Mouse (Mus musculus) left cerebral cortex, adult 8-10 months (tissue): ENCODE data around the gene 4933414I15Rik. TPM values are rescaled to one million over a fixed set of nuclear protein-coding genes. Genes with fewer than 3 reads are reported as not detected.

Experiments
- DNase-seq, 2 experiments: peaks; one replicate each; pipeline ENCODE4 v3.0.0; 2022; ENCODE audit warnings: low spot score in 2 of 2
- total RNA-seq, 4 experiments: library from RNA; stranded (reverse); gene quantifications; 2 replicates each; pipeline ENCODE4 v1.2.4; 2022

The 4933414I15Rik gene
- not detected for total RNA-seq

DNA sequence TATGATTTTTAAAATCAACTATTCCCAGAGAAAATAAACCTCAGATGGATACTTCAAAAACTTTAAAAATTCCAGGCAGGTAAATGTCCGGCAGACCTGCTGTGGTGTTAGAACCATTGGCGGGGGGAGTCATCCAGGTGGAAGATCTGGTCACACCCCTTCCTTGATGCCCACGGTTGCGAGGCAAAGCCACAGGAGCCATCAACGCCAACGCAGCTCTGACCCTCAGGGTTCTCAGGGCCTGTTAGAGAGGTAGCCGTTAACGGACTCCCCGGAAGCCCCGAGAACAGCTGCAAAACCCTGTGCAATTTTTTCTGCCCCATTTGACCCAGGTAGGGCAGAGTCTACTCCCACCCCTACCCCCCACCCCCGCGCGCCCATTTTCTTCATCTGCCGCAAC is at the start of gene 4933414I15Rik:
TSS of gene 4933414I15Rik (minus strand) at position 260 of the 400 bp plus-strand sequence.
- no peak for DNase-seq

DNA sequence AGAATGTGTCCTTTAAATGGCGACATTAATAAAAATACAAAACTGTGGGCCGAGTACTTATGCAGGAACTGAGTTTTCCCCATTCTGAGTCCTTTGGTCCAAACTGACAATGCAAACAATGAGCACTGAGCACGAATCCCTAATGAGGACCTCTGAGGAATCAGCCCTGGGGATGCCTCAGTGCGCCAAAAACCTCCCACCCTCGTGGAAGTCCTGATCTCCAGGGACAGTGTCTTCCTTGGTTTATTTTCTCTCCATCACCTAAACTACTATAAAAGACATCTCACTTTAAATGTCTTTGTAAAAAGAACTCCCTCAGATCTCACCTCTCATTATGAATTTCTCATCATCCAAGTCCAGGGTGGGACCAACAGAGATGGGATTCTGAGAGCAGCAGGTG is 38.1 kb upstream of the 4933414I15Rik start, which contains the start of gene Olfr1377:
TSS of gene Olfr1377 (plus strand) at position 301 of the 400 bp plus-strand sequence.
- no peak for DNase-seq

DNA sequence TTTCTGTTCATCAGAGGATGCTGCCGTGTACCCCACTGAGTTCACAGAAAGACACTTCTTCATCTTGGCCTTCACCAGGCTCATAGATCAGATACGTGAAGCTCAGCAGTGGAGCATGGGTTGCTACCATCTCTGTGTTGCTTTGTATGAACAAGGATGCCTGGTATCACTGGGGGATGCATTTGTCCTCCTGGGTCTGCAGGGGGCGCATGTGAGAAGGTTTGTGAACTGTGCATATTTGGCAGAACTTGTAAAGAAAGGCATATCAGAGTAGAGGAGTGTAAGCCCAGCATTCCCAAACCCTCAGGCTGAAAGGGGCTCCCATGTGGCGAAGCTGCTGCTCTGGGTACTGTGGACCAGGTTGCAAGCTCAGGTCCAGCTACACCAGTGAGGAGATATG is 33.7 kb upstream of the 4933414I15Rik start:
- DNase-seq = no peak

DNA sequence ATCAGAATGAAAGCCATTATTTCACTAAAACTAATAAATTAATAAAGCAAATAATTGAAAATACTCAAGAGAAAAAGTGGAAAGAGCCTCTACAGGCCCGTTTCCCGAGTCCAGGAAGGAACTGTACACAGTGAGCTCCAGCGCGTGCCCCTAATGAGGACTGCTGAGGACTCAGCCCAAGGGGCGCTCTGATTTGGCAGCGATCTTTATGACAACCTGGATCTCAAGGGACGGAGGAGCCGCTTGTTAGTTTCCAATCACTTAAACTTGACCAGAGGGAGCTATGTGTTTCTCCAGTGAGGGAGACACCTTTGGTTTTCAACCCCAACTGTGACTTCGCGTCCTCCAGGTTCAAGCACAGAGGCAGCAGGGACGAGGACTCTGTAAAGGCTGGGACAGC is 22.7 kb upstream of the 4933414I15Rik start, which contains the start of gene Olfr1378:
TSS of gene Olfr1378 (plus strand) at position 301 of the 400 bp plus-strand sequence.
- DNase-seq = no peak

DNA sequence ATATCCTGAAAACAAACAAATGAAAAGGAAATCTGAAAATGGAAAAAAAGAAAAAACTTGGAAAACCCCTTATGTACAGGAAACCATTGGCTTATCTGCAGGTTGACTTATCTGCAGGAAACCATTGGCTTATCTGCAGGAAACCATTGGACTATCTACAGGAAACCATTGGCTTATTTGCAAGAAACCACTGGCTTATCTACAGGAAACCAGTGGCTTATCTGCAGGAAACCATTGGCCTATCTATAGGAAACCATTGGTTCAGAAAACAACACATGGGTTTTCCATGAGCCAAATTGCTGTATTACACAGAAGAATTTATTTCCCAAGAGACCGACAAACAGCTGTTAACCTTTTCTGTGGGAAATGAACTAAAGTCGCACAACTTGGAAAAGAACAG is 21.3 kb upstream of the 4933414I15Rik start:
- no peak for DNase-seq

DNA sequence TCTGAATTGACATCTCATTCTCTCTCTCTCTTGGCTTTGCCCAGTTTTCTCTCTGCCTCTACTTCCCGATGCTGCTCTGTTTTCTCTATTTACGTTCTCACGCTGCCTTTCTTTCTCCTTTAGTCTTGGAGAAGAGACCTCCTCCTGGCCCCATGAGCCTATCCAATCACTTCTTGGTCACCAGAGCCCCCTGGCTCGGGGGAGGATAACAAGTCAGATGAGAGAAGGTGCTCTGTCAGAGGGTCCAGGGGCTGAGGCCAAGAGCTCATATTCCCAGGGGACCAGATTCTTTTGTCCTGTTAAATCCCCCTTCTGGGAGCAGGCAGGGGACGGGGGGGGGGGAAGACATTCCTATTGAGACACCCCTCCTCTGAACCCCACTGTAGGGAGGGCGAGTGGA is 10.1 kb upstream of the 4933414I15Rik start, which contains the start of gene Prop1:
TSS of gene Prop1 (minus strand) at position 101 of the 400 bp plus-strand sequence.
- no peak for DNase-seq

DNA sequence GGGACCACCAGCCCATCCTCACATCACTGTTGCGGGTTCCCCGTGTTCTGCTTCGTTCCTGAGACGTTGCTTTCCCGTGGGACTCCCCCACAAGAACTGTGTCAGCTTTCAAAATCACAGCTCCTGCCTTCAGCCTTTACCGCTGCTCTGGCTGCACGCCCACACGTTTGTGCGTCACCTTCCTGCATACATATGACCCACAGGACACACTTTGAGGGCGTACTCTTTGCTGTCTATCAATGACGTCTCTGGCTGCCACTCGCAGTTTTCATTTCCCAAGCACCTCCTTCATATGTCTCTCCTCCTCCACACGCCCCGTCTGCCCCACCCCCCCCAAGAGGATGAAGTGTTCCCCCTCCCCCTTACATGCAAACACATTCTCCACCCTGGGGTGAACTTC is 8.7 kb upstream of the 4933414I15Rik start:
- peak in 1 of 2 experiments; percentile 49 for DNase-seq

DNA sequence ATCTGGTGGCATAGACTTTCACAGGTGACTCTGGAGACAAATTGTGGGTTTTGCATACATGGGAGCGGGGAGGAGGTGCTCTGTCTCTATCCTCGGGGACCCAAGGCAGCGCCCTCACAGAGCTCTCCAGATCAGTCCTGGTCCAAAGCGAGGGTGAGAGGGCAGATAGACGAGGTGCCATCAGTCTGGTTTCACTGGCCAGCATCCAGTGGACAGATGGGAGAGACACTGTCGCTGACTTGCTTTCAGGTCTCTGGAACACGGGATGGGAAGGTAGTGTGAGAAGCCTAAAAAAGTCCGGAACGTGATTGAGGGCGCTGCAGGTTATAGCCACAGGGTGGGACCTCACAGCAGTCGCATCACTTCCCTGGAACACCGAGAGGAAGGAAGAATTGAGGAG is 1.2 kb downstream of the 4933414I15Rik start:
- no peak for DNase-seq

DNA sequence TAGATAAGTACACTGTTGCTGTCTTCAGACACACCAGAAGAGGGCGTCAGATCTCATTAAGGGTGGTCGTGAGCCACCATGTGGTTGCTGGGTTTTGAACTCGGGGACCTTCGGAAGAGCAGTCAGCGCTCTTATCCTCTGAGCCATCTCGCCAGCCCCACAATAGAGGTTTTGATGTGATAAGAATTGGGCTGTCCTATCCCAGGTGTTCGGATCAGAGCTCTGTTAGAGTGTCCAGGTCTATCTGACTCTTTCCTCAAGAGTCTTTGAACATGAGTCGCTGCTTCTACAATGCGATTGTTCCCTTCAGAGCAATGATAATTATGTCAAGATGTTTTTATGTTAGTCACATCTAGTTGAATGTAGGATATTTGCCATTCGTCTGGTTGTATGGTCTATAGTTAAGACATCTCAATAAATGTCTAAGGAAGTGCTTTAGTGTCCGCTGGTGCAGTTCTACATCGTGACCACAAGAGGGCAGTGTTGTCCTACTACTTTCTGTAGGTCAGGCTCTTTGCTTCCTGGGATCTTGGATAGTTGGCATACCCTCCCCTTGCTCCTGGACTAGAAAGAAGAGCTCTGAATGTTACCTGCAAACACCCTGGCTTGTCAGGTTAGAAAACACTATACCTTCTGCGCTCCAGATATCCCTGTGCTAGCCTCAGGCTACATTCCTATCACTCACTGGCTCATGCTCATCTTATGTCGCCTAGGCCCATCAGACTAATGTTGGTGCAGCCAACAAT is 3.8 kb downstream of the 4933414I15Rik start:
- DNase-seq = no peak

DNA sequence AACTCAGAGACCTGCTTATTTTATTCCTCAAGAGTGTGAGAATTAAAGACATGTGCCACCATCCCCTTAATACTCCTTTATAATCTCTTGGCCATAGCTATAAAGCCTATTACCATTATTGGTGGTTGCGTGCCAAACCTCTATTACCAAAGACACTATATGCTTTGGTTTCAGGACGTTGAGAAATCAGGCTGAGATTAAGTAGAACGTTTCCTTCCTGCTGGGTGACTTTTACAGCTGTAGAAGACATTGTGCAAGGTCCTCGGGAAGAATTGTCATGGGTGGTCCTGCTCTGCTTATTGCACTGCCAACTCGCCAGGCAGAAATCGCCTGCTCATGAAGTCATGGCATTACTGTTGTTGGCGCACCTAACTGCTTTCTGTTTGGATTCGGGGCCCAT is 5.1 kb downstream of the 4933414I15Rik start:
- no peak for DNase-seq

DNA sequence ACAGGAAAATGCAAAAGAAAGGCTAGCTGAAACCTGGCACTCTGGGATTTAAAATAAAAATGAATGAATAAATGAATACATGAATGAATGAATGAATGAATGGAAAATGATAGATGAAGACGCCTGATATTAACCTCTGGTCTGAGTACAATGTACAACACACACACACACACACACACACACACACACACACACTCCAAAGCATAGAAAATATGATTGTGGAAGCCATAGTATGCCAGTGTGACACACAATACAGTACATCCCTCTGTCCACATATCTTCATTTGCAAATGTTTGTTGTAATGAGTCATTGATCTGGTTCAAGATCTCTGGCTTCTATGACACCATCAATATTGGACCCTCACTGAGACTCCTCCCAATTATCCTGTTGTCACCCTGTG is 11.5 kb downstream of the 4933414I15Rik start:
- DNase-seq = no peak

DNA sequence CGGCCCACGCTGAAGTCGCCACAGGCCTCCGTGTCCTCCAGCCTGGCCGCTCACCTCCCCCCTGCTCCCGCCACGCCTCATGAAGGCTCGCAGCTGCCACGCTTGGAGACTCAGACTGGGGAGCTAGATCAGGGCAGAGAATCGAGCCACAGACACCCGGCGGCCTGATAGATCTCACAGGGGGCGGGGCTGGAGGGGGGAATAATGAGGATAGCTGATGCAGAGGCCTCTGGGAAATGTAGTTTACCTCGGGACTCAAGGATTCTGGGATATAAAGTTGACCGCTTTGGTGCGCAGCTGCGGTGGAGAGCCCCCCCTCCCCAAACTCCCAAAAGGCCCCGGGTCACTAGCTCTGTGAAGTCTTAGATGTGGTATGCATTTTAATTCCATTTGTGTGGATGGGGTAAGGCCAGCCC is 12.1 kb downstream of the 4933414I15Rik start, which contains the start of gene Zfp354b:
TSS of gene Zfp354b (minus strand) at position 183 of the 416 bp plus-strand sequence.
- DNase-seq = peak; percentile 61 to 91

DNA sequence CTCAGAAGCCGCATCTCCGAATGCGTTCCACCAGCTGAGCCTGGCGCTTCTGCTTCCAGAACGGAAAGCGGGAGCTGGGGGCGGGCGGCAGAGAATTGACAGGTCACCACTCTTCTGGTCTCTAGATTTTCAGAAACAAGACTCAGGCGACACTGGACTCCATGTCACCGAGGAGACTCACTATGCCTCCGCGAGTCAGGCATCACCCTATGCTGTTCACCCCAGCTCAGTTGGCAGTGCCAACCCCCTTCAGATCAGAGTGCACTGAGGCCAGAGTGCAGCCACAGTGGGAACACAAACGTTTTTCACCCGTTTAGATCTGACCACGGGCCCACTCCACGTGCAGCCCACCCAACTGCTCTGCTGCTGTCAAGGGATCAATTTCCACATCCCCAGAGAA is 12.5 kb downstream of the 4933414I15Rik start:
- DNase-seq = no peak

DNA sequence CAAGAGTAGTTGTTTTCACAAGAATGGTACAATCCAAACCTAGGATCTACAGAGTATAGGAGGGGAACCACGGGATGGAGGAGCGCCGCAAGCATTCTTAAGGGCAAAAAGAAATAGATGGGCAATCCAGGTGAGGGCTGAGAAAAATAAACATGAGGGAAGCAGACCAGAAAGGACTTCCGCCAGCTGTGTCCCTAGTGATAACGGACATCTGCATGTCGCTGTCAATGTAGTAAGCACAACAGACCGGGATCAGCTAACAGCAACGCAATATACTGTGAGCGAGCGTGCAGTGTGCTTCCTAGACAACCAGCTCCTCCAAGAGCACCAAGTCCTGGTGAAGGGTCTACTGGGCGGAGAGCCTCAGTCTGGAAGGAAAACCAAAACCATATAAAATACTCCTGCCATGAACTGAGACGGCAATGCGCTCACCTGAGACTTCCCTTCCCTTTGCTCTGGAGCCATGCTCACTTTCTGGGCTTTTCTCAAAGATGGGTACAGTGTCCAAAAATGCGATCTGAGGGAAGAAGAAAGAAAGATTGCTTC is 13.0 kb downstream of the 4933414I15Rik start:
- DNase-seq = no peak

DNA sequence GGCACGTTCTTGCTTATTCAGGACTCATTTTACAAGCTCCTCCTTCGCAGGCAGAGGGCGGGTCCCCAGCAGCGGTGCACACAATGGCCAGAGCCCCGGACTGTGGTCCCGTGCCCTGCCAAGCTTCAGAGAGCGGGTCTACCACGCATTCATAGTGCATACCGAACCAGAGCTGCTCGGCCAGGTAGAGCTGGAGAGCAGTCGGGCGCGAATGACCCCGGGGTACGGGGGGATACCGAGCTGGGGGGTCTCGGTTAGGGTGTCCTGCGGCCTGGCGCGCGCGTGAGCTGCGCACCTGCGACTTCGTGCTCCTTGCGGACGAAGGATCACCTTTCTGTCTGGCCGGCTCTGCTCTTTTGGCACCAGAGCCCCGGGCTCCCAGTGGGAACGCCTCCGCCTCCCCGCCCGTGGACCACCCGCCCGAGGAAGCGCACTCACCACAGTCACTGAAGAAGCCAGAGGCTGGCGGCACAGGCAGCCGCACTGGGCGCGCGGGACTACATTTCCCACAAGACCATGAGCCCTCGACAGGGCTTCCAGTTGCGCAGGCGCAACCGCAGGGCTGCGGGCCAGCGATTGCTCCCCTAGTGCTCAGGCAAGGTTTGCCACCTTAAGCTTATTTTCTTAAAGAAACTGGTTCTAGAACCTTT is 27.8 kb downstream of the 4933414I15Rik start, which contains the start of gene Zfp2:
TSS of gene Zfp2 (minus strand) at position 495 of the 650 bp plus-strand sequence.
- DNase-seq = peak; percentile 80 to 93

DNA sequence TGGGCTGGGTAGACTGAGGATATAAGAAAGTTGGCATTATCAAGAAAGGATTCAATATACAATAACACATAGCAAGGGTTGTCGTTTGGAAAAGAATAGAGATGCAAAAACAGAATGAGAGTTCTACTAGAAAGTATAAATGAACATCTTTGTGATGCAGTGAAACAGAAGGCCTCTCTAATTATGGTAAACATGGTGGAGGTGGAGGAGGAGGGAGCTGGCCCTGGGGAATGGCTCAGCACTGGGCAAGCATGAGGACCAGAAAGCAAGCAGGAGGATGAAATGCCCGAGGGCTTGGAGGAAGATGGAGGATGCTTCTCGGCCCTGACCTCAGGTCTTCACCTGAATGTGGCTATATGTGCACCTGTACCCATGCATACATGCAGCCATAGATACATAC is 29.1 kb downstream of the 4933414I15Rik start:
- DNase-seq = no peak

DNA sequence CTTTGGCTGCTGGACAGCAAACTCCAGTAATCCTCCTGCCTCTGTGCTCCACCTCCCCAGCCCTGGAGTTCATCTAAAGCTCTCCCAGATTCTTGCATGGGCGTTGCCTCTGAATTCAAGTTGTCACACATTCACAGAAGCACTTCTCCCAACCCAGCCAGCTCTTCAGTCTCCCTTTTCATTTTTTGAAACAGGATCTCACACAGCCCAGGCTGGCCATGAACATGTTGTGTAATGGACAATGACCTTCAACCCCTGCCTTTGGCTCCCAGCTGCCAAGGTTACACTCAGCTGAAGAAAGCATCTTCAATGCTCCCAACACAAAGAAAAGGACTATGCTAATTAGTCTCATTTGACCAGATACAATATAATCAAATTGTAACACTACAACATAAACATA is 30.3 kb downstream of the 4933414I15Rik start:
- DNase-seq = no peak

DNA sequence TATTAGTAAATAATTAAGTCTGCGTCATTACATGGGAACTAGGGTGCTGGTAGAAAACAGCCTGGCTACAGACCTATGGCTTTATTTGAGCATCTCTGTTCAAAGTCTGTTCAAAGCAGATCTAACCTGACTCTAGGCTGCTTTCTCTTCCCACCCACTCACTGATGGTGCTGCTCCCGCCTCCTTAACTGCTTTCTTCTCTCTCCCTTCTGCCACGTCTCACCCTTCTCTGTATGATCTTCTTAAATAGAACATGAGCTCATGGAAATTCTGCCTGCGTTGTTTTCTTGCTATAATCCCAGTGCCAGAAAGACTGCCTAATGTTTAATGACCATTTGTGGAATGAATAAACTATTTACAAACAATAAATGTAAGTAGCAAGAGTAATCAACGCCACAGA is 35.4 kb downstream of the 4933414I15Rik start:
- peak in 1 of 2 experiments; percentile 47 for DNase-seq

DNA sequence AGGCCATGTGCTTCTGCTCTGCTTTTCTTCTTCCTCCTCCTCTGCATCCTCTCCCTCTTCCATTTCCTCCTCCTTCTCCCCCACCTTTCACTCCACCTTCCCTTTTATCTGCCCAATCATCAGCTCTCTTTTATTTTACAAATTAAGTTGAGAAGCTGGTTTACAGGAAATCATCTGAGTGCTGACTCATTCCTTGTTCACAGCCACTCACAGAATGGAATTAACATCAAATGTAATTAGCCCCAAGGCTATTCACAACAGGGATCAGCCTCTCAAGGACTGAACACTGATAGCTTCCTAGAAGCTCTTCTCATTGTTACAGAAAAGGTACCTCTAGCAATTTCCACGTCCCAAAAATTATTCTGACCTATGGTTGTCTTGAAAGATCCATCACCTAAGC is 46.2 kb downstream of the 4933414I15Rik start:
- DNase-seq = no peak

DNA sequence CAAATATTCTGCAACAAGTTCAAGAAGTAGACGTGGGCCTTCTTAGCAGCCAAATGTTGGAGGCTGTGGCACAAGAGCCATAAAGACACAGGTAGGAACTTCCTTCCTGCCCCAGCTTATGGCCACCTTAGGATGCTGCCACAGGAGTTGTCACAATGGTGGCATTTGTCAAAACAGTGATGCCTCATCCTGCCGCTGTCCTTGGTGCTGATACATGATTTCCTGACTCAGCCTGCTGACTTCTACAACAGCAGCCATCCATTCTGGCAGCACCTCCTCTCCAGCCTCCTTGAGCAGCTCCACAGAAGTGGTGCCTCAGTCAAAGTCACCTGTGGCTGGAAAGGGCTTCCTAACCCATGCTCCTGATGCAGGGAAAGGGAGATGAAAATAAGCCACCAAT is 51.1 kb downstream of the 4933414I15Rik start:
- DNase-seq = no peak
